Mouse (Mus musculus) myocyte (in vitro differentiated cells): ENCODE measurements around the gene Has1. TPM values are rescaled to one million over a fixed set of nuclear protein-coding genes. Genes with fewer than 3 reads are reported as not detected.

Experiments
- H3K27me3 ChIP-seq: one replicate; pipeline ENCODE4 v1.6.1; 2011; ENCODE audit not compliant: control insufficient read depth, insufficient read depth, insufficient read length
- H3K36me3 ChIP-seq: one replicate; pipeline ENCODE4 v1.6.1; 2011; ENCODE audit not compliant: control insufficient read depth, insufficient read depth
- H3K4me2 ChIP-seq: one replicate; pipeline ENCODE4 v1.6.1; 2011; ENCODE audit warnings: low read depth, control low read depth
- H3K4me3 ChIP-seq: one replicate; pipeline ENCODE4 v1.5.1; 2011; ENCODE audit warnings: mild to moderate bottlenecking, control low read depth, moderate library complexity
- H3K79me2 ChIP-seq: one replicate; pipeline ENCODE4 v1.6.1; 2011; ENCODE audit not compliant: control insufficient read depth, insufficient read depth
- H3ac ChIP-seq: one replicate; pipeline ENCODE4 v1.6.1; 2011; ENCODE audit not compliant: control insufficient read depth, insufficient read length
- CEBPB ChIP-seq: IDR thresholded peaks from 2 replicates; pipeline ENCODE4 v1.6.1; 2011; ENCODE audit warnings: mild to moderate bottlenecking, moderate library complexity; ENCODE audit not compliant: poor library complexity, insufficient read depth, severe bottlenecking
- E2F4 ChIP-seq: IDR thresholded peaks from one replicate; pipeline ENCODE4 v1.6.1; 2011; ENCODE audit warnings: mild to moderate bottlenecking, control low read depth, moderate library complexity; ENCODE audit not compliant: insufficient read depth
- MAX ChIP-seq: IDR thresholded peaks from one replicate; pipeline ENCODE4 v1.6.1; 2011; ENCODE audit warnings: low read depth, mild to moderate bottlenecking, control low read depth
- MYOD1 ChIP-seq, 3 experiments: IDR thresholded peaks; one replicate each; pipeline ENCODE4 v1.6.1; 2011; ENCODE audit warnings: control low read depth in 2 of 3, low read depth in 2 of 3, mild to moderate bottlenecking in 2 of 3, moderate library complexity in 1 of 3; ENCODE audit not compliant: insufficient read length in 2 of 3, control insufficient read depth in 1 of 3
- MYOG ChIP-seq, 3 experiments: IDR thresholded peaks; one replicate each; pipeline ENCODE4 v1.6.1; 2011; ENCODE audit warnings: control low read depth in 2 of 3, low read depth in 2 of 3, mild to moderate bottlenecking in 2 of 3; ENCODE audit not compliant: insufficient read length in 2 of 3, control insufficient read depth in 1 of 3, insufficient read depth in 1 of 3
- POLR2A ChIP-seq: IDR thresholded peaks from one replicate; pipeline ENCODE4 v1.6.1; 2011; ENCODE audit warnings: low read depth, mild to moderate bottlenecking, control low read depth, moderate library complexity; ENCODE audit not compliant: insufficient read length
- POLR2AphosphoS2 ChIP-seq: IDR thresholded peaks from one replicate; pipeline ENCODE4 v1.6.1; 2011; ENCODE audit warnings: low read depth, control low read depth; ENCODE audit not compliant: insufficient read length
- REST ChIP-seq: IDR thresholded peaks from one replicate; pipeline ENCODE4 v1.6.1; 2011; ENCODE audit warnings: mild to moderate bottlenecking, control low read depth, moderate library complexity; ENCODE audit not compliant: insufficient read depth, insufficient read length
- SRF ChIP-seq: IDR thresholded peaks from one replicate; pipeline ENCODE4 v1.6.1; 2011; ENCODE audit warnings: low read depth; ENCODE audit not compliant: control insufficient read depth, insufficient read length
- TCF12 ChIP-seq: IDR thresholded peaks from one replicate; pipeline ENCODE4 v1.6.1; 2011; ENCODE audit warnings: mild to moderate bottlenecking, control low read depth; ENCODE audit not compliant: poor library complexity, insufficient read depth, severe bottlenecking
- TCF3 ChIP-seq: IDR thresholded peaks from one replicate; pipeline ENCODE4 v1.6.1; 2011; ENCODE audit warnings: low read depth, control low read depth; ENCODE audit not compliant: insufficient read length
- USF1 ChIP-seq: IDR thresholded peaks from one replicate; pipeline ENCODE4 v1.6.1; 2011; ENCODE audit warnings: low read depth, mild to moderate bottlenecking, control low read depth, moderate library complexity
- polyA plus RNA-seq: library from polyadenylated mRNA; unstranded; fragments of >200 nt; fragmentation: generic; extraction: Trizol; gene quantifications from one replicate; pipeline ENCODE4 v1.2.1, GENCODE M21; 2012; ENCODE audit warnings: missing spikeins

Has1 gene
- polyA plus RNA-seq, result 4.0 TPM

DNA sequence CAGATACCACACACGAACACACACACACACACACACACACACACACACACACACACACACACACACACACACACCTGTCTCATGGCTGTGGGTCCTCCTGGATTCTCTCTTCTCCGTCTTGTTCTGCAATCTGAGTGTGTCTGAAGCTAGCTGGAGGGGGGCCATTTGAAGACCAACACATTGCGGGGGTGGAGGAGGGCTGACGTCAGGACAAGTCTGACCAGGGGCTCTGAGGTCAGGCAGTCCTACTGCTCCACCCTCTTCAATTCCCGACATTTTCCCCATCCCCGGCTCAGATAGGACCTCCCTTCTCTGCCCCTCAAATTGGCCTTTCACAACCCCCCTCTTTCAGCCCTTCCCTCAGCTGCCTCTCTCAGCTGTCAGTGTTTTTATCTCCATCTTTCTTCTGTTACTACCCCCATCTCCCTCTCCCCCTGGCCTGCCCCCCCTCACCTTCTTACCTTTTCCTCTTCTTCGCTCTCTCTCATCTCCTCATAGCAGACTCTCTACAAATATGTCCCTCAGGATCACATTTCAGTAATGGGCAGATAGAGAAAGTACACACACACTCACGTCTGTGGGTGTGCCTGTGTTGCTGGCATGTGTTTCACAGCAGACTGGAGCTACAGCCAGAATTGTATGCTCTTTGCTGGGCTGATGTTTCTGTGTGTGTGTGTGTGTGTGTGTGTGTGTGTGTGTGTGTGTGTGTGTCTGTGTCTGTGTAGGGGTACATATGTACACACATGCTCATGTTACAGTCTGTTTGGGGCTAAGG is at the start of gene Has1:
TSS of gene Has1 (minus strand) at position 142 of the 775 bp plus-strand sequence.
- Histone ChIP-seq H3K4me3 (peak within 1 kb of the TSS; percentile 11), H3ac (no peak within 1 kb of the TSS), H3K4me2 (peak within 1 kb of the TSS; percentile 37), H3K36me3 (no peaks in the 10 kb centered on the region), H3K27me3 (no peaks in the 10 kb centered on the region), H3K79me2 (no peaks in the 10 kb centered on the region)
- TF ChIP-seq MAX (no peak), TCF3 (no peak), SRF (no peak), REST (no peak), E2F4 (no peak)

DNA sequence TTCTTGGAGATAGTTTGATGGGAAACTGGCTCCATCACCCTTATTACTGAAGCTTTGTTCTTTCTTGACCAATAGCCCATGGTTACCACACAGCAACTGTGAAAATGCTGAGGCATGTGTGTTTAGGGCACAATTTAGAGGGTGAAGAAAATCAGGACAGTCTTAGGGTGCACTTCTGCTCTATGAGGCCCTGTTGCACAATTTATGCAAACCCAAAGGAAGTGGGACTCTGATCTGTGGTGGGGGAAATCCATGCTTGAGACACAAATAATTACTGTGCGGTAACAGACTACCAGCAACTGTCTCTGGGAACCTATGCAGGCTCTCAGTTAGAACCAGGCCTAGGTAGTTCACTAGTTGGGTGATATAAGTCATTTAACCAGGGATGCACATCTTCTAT is 45.8 kb upstream of the Has1 start:
- no peak for TF ChIP-seq USF1
- no peak for TF ChIP-seq MYOD1 (IDR thresholded peaks at IDR 0.05; ENCODE audit: control insufficient read depth in 1 of 3, insufficient read length in 2 of 3, low read depth in 2 of 3)
- TF ChIP-seq SRF, result no peak
- Histone ChIP-seq H3K36me3 (no peaks in the 10 kb centered on the region), H3K79me2 (no peaks in the 10 kb centered on the region), H3K4me3 (no peak overlapping the region), H3K4me2 (no peak overlapping the region), H3K27me3 (no peaks in the 10 kb centered on the region), H3ac (no peak overlapping the region)

- Histone ChIP-seq H3ac (no peak overlapping the region), H3K4me2 (no peak overlapping the region), H3K27me3 (no peaks in the 10 kb centered on the region), H3K4me3 (no peak overlapping the region), H3K36me3 (no peaks in the 10 kb centered on the region), H3K79me2 (no peaks in the 10 kb centered on the region)
- TF ChIP-seq SRF (no peak), POLR2A (no peak), E2F4 (no peak)
Measured at GRCm38 (mm10) chr17:17899268-17899667, 44.3 kb upstream of the Has1 start.

- Histone ChIP-seq H3ac (no peak overlapping the region), H3K79me2 (no peaks in the 10 kb centered on the region), H3K4me3 (no peak overlapping the region), H3K4me2 (no peak overlapping the region), H3K27me3 (no peaks in the 10 kb centered on the region), H3K36me3 (no peaks in the 10 kb centered on the region)
- TF ChIP-seq SRF (no peak), USF1 (no peak), E2F4 (no peak), POLR2A (no peak)
Measured at GRCm38 (mm10) chr17:17896039-17896438, 41.0 kb upstream of the Has1 start.

GRCm38 (mm10) chr17:17889732-17890425 is 34.9 kb upstream of the Has1 start:
- no peaks in the 10 kb centered on the region for H3K36me3 ChIP-seq
- TF ChIP-seq MAX, result no peak
- no peak for TF ChIP-seq MYOD1 (IDR thresholded peaks at IDR 0.05; ENCODE audit: control insufficient read depth in 1 of 3, insufficient read length in 2 of 3, low read depth in 2 of 3)
- TF ChIP-seq POLR2AphosphoS2, result no peak
- TF ChIP-seq CEBPB, result no peak
- no peak overlapping the region for H3K4me3 ChIP-seq
- no peak overlapping the region for H3ac ChIP-seq
- H3K27me3 ChIP-seq, result no peaks in the 10 kb centered on the region
- H3K4me2 ChIP-seq, result no peak overlapping the region
- no peaks in the 10 kb centered on the region for H3K79me2 ChIP-seq

- TF ChIP-seq SRF, result no peak
- no peak for TF ChIP-seq POLR2A
- TF ChIP-seq TCF12, result no peak
- no peak for TF ChIP-seq E2F4
- no peak for TF ChIP-seq TCF3
- TF ChIP-seq USF1, result no peak
- TF ChIP-seq MYOG (IDR thresholded peaks at IDR 0.05; ENCODE audit: control insufficient read depth in 1 of 3, insufficient read depth in 1 of 3, insufficient read length in 2 of 3, low read depth in 2 of 3), result no peak
- TF ChIP-seq MYOD1 (IDR thresholded peaks at IDR 0.05; ENCODE audit: control insufficient read depth in 1 of 3, insufficient read length in 2 of 3, low read depth in 2 of 3), result no peak
- no peak for TF ChIP-seq POLR2AphosphoS2
- no peak for TF ChIP-seq CEBPB
- no peak for TF ChIP-seq MAX
- TF ChIP-seq REST, result no peak
- no peak within 1 kb of the TSS for H3K4me2 ChIP-seq
- no peaks in the 10 kb centered on the region for H3K27me3 ChIP-seq
- no peak within 1 kb of the TSS for H3K4me3 ChIP-seq
- no peak within 1 kb of the TSS for H3ac ChIP-seq
- H3K79me2 ChIP-seq, result no peaks in the 10 kb centered on the region
- no peaks in the 10 kb centered on the region for H3K36me3 ChIP-seq
Measured at GRCm38 (mm10) chr17:17887774-17888248, 32.8 kb upstream of the Has1 start, which contains the start of the genes Fpr2 and Fpr3. Gene Fpr2 (plus strand): TSS chr17:17887824. Gene Fpr3 (plus strand): TSS chr17:17887852.
